Mouse (Mus musculus) gastrocnemius, postnatal 25 days (tissue): ENCODE results near the gene Apol7a. TPM values are rescaled to one million over a fixed set of nuclear protein-coding genes. Genes with fewer than 3 reads are reported as not detected.

Experiments used
- DNase-seq: peaks from one replicate; pipeline ENCODE4 v3.0.0; 2022
- total RNA-seq, 2 experiments: library from RNA; stranded (reverse); gene quantifications; 1 replicate in 1 of 2; 2 replicates in 1 of 2; pipeline ENCODE4 v1.2.3; 2021

Apol7a gene
- total RNA-seq, 2 experiments from 2014 or later: 0.31 to 0.46 TPM

GRCm38 (mm10) chr15:77344127-77345125 lies 54.5 kb downstream of the Apol7a start:
- DNase-seq: no peak

GRCm38 (mm10) chr15:77343527-77344091 lies 55.3 kb downstream of the Apol7a start:
- peak; percentile 66 for DNase-seq

- DNase-seq: no peak
Measured at GRCm38 (mm10) chr15:77342962-77343526, 55.9 kb downstream of the Apol7a start.

- DNase-seq: no peak
Measured at GRCm38 (mm10) chr15:77342005-77342404, 56.9 kb downstream of the Apol7a start.

- no peak for DNase-seq
Measured at GRCm38 (mm10) chr15:77340581-77340980, 58.3 kb downstream of the Apol7a start.

- DNase-seq: no peak
Measured at GRCm38 (mm10) chr15:77338924-77339429, 59.9 kb downstream of the Apol7a start.

GRCm38 (mm10) chr15:77338451-77338850 lies 60.5 kb downstream of the Apol7a start:
- DNase-seq: no peak

Other genes with a start within 250 kb of the Apol7a start
- gene Rbfox2, start 92.1 kb downstream of the Apol7a start, total RNA-seq: 10 to 100 TPM; 63.8 to 81.0 TPM
- not detected for gene Apol9a, start 12.0 kb upstream of the Apol7a start, total RNA-seq
- gene Apol7b, start 48.4 kb upstream of the Apol7a start, total RNA-seq: 1 to 10 TPM; 2.2 to 2.5 TPM
- gene Apol10a, start 77.9 kb upstream of the Apol7a start, total RNA-seq: not detected
- gene Apol11a, start 109.2 kb upstream of the Apol7a start, total RNA-seq: not detected
- not detected for gene Apol7c, start 134.2 kb upstream of the Apol7a start, total RNA-seq
- gene 1700025B11Rik, start 162.8 kb upstream of the Apol7a start, total RNA-seq: not detected
- under 1 TPM; 0.43 to 0.64 TPM for gene Apol10b, start 197.0 kb upstream of the Apol7a start, total RNA-seq
- gene Gm36245, start 200.1 kb upstream of the Apol7a start, total RNA-seq: not detected
- under 1 TPM in 1 of 2 experiments, not detected in 1; 0.27 TPM for gene Apol11b, start 244.2 kb upstream of the Apol7a start, total RNA-seq